25 mouse cellular contexts compared by ENCODE assay signal in the genomic region with DNA sequence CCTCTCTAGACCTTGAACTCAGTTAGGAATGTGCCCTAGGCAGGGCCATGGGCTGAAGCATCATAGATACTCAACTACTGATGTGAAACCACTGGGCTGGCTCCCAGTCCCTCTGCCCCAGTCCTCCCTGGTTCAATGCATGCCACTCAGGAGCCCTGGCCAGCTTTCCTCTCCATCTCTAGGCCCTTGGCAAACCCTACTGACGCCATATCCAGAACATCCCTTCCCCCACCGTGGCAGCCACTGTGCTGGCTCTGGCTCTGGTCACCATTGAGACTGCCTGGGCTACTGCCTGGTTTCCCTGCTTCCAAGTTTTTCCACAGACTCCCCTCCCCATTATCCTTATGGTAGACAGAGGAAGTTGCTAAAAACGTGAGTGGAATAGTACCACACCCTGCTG.
DNase-seq lines count a peak whose midpoint lies in the region; ATAC-seq and TF ChIP-seq lines count a peak whose summit lies in the region.
"Had no signal": no experiment of that assay in that cellular context is flagged by ENCODE, and none has a peak within 500 bp of the region (broad histone marks: within the 10 kb centered on the region; RNA-seq: fewer than 3 reads in every experiment).

No protein-coding gene starts in this region.

- ATAC-seq in stomach, postnatal 0 days (ENCODE audit: low FRiP score, low TSS enrichment) = no peak
- ATAC-seq: midbrain, embryonic 15.5 days had no signal

- no peaks in the 10 kb centered on the region for H3K27me3 ChIP-seq in heart, embryonic 10.5 days (ENCODE audit: insufficient read depth, poor library complexity, severe bottlenecking)
- H3K27me3 ChIP-seq in stomach, postnatal 0 days (ENCODE audit: control insufficient read depth, insufficient read depth, low read length) = no peaks in the 10 kb centered on the region
- H3K27me3 ChIP-seq: embryonic facial prominence, embryonic 13.5 days; heart, embryonic 15.5 days; liver, embryonic 15.5 days; midbrain, embryonic 15.5 days had no signal

- no peak overlapping the region for H3K4me3 ChIP-seq in heart, embryonic 10.5 days
- no peak overlapping the region for H3K4me3 ChIP-seq in stomach, postnatal 0 days (ENCODE audit: low read depth, low read length)
- H3K4me3 ChIP-seq: embryonic facial prominence, embryonic 13.5 days; forebrain, embryonic 10.5 days; heart, embryonic 15.5 days; hindbrain, embryonic 13.5 days; kidney, embryonic 15.5 days; limb, embryonic 12.5 days; liver, embryonic 15.5 days; midbrain, embryonic 15.5 days had no signal

- H3K36me3 ChIP-seq in heart, embryonic 10.5 days = no peaks in the 10 kb centered on the region
- H3K36me3 ChIP-seq in stomach, postnatal 0 days (ENCODE audit: control insufficient read depth, insufficient read depth, low read length) = no peaks in the 10 kb centered on the region
- H3K36me3 ChIP-seq: embryonic facial prominence, embryonic 13.5 days; forebrain, embryonic 10.5 days; G1E; heart, embryonic 15.5 days; hindbrain, embryonic 13.5 days; kidney, embryonic 15.5 days; limb, embryonic 12.5 days; liver, embryonic 15.5 days; midbrain, embryonic 15.5 days had no signal

- H3K4me2 ChIP-seq in stomach, postnatal 0 days (replicated peaks; ENCODE audit: low read depth) = no peak overlapping the region
- H3K4me2 ChIP-seq: embryonic facial prominence, embryonic 13.5 days; heart, embryonic 15.5 days; hindbrain, embryonic 13.5 days; kidney, embryonic 15.5 days; limb, embryonic 12.5 days; liver, embryonic 15.5 days; lung, embryonic 14.5 days; midbrain, embryonic 15.5 days had no signal

- 56% methylated on average over 3 of the region's 3 CpGs for WGBS in heart, embryonic 10.5 days
- WGBS in stomach, postnatal 0 days = 50% methylated on average over 3 of the region's 3 CpGs

- no peaks in the 10 kb centered on the region for H3K9me3 ChIP-seq in heart, embryonic 10.5 days
- no peaks in the 10 kb centered on the region for H3K9me3 ChIP-seq in stomach, postnatal 0 days (ENCODE audit: control insufficient read depth, low read length)
- H3K9me3 ChIP-seq: embryonic facial prominence, embryonic 13.5 days; forebrain, embryonic 10.5 days; heart, embryonic 15.5 days; hindbrain, embryonic 13.5 days; kidney, embryonic 15.5 days; limb, embryonic 12.5 days; liver, embryonic 15.5 days; midbrain, embryonic 15.5 days had no signal

- peak; percentile 22; the same call in 1 of the 2 replicates for TF ChIP-seq CTCF in stomach, postnatal 0 days (IDR thresholded peaks at IDR 0.05; ENCODE audit: low read depth)

- H3K9ac ChIP-seq in stomach, postnatal 0 days (ENCODE audit: low read length) = no peak overlapping the region
- H3K9ac ChIP-seq: embryonic facial prominence, embryonic 13.5 days; heart, embryonic 15.5 days; hindbrain, embryonic 13.5 days; kidney, embryonic 15.5 days; limb, embryonic 12.5 days; liver, embryonic 15.5 days; lung, embryonic 14.5 days; midbrain, embryonic 15.5 days had no signal

- TF ChIP-seq EP300 in stomach, postnatal 0 days (optimal IDR thresholded peaks at IDR 0.05) = no peak

- intact Hi-C loops in heart, postnatal 25 days (cut with DNase I) = no loop called here
- intact Hi-C loops in left cerebral cortex, postnatal 4 days (cut with DNase I) = no loop called here
- intact Hi-C loops in left cerebral cortex, postnatal 14 days (cut with DNase I) = no loop called here

- no peak overlapping the region for H3K27ac ChIP-seq in heart, embryonic 10.5 days
- H3K27ac ChIP-seq in stomach, postnatal 0 days (replicated peaks) = no peak overlapping the region
- H3K27ac ChIP-seq: embryonic facial prominence, embryonic 13.5 days; forebrain, embryonic 10.5 days; heart, embryonic 15.5 days; hindbrain, embryonic 13.5 days; kidney, embryonic 15.5 days; limb, embryonic 12.5 days; liver, embryonic 15.5 days; midbrain, embryonic 15.5 days had no signal

- DNase-seq in cerebellum, postnatal 14 days = peak; percentile 62 to 66
- DNase-seq in cerebellum, adult 9-11 months = no peak
- DNase-seq in heart, embryonic 10.5 days (ENCODE audit: low spot score) = peak; percentile 22
- no peak for DNase-seq in heart, postnatal 25 days (ENCODE audit: low spot score)
- DNase-seq in left cerebral cortex, postnatal 4 days = peak; percentile 62
- no peak for DNase-seq in left cerebral cortex, postnatal 14 days (ENCODE audit: low spot score in 2 of 2)
- no peak for DNase-seq in stomach, postnatal 0 days (ENCODE audit: low spot score)
- DNase-seq: adrenal gland, adult 8-10 months; cerebellum, adult 8-10 months; gastrocnemius, postnatal 25 days; heart, postnatal 36 days; kidney, adult 18-20 months; kidney, postnatal 25 days; lung, embryonic 14.5 days; lung, postnatal 14 days; right cerebral cortex, postnatal 4 days had no signal

- no peaks in the 10 kb centered on the region for H3K4me1 ChIP-seq in heart, embryonic 10.5 days
- H3K4me1 ChIP-seq in stomach, postnatal 0 days (replicated peaks; ENCODE audit: control insufficient read depth, insufficient read depth) = no peaks in the 10 kb centered on the region
- H3K4me1 ChIP-seq: heart, embryonic 15.5 days; hindbrain, embryonic 13.5 days; kidney, embryonic 15.5 days; limb, embryonic 12.5 days; liver, embryonic 15.5 days; midbrain, embryonic 15.5 days had no signal

Comparison
In these comparisons a context has a peak if more than half of its experiments do, and no peak if none do; other contexts are left out.
1. DNase-seq: peak in cerebellum, postnatal 14 days (2 of 2), heart, embryonic 10.5 days (single experiment) and left cerebral cortex, postnatal 4 days (single experiment); none in cerebellum, adult 9-11 months (single experiment), heart, postnatal 25 days (single experiment), left cerebral cortex, postnatal 14 days (0 of 2) and stomach, postnatal 0 days (single experiment).